Mouse (Mus musculus) neural tube, embryonic 13.5 days (tissue): ENCODE data around the gene Tspo. TPM values are rescaled to one million over a fixed set of nuclear protein-coding genes. Genes with fewer than 3 reads are reported as not detected.

Experiments
- ATAC-seq: fragments of 200-750 bp; cut with Nextera tagmentation; 2 replicates; pipeline ENCODE4 v1.8.0; 2017; ENCODE audit warnings: low read depth, mild to moderate bottlenecking, moderate TSS enrichment, moderate library complexity
- H3K27ac ChIP-seq: fragments of 300-500 bp; sonication (generic); replicated peaks from 2 replicates; pipeline ENCODE4 v1.5.1; 2015; ENCODE audit warnings: moderate library complexity, mild to moderate bottlenecking, inconsistent platforms
- H3K27me3 ChIP-seq: fragments of 300-500 bp; sonication (generic); 2 replicates; pipeline ENCODE4 v1.6.1; 2015; ENCODE audit warnings: mild to moderate bottlenecking, inconsistent platforms
- H3K36me3 ChIP-seq: fragments of 300-500 bp; sonication (generic); 2 replicates; pipeline ENCODE4 v1.6.1; 2015; ENCODE audit warnings: mild to moderate bottlenecking, inconsistent platforms
- H3K4me1 ChIP-seq: fragments of 300-500 bp; sonication (generic); replicated peaks from 2 replicates; pipeline ENCODE4 v1.6.1; 2015; ENCODE audit warnings: inconsistent platforms
- H3K4me2 ChIP-seq: fragments of 300-500 bp; sonication (generic); 2 replicates; pipeline ENCODE4 v1.6.1; 2015; ENCODE audit warnings: inconsistent platforms, mild to moderate bottlenecking, moderate library complexity
- H3K4me3 ChIP-seq: fragments of 300-500 bp; sonication (generic); 2 replicates; pipeline ENCODE4 v1.5.1; 2015; ENCODE audit warnings: mild to moderate bottlenecking, inconsistent platforms
- H3K9ac ChIP-seq: fragments of 300-500 bp; sonication (generic); 2 replicates; pipeline ENCODE4 v1.6.1; 2015; ENCODE audit warnings: moderate library complexity, mild to moderate bottlenecking, inconsistent platforms
- H3K9me3 ChIP-seq: fragments of 300-500 bp; sonication (generic); 2 replicates; pipeline ENCODE4 v1.6.1; 2016; ENCODE audit warnings: inconsistent platforms
- WGBS: fragments of 180-500 bp; shearing (Covaris S2); methylation state at CpG from one replicate; pipeline ENCODE4 v1.1.7; 2015; 5-methylcytosine and 5-hydroxymethylcytosine counted together
- polyA plus RNA-seq: library from polyadenylated mRNA; unstranded; fragments of >200 nt; fragmentation: Nextera tagmentation; extraction: Ambion mirVana; gene quantifications from 2 replicates; pipeline ENCODE4 v1.2.1, GENCODE M21; 2015

Tspo gene
- polyA plus RNA-seq, 1 experiment from 2014 or later: 13.1 TPM

GRCm38 (mm10) chr15:83529765-83530164 lies 33.6 kb upstream of the Tspo start:
- no peak overlapping the region for H3K4me3 ChIP-seq
- peaks cover 17% of the 10 kb centered on the region for H3K4me1 ChIP-seq
- H3K27ac ChIP-seq: no peak overlapping the region
- no peaks in the 10 kb centered on the region for H3K9me3 ChIP-seq
- H3K27me3 ChIP-seq: peaks cover 46% of the 10 kb centered on the region
- H3K4me2 ChIP-seq: no peak overlapping the region
- 84% methylated on average over 5 of the region's 5 CpGs for WGBS
- ATAC-seq: no peak
- no peak overlapping the region for H3K9ac ChIP-seq
- no peaks in the 10 kb centered on the region for H3K36me3 ChIP-seq

GRCm38 (mm10) chr15:83530233-83530632 lies 33.2 kb upstream of the Tspo start:
- no peak overlapping the region for H3K4me3 ChIP-seq
- H3K4me1 ChIP-seq: peaks cover 17% of the 10 kb centered on the region
- H3K9me3 ChIP-seq: no peaks in the 10 kb centered on the region
- no peak overlapping the region for H3K9ac ChIP-seq
- 77% methylated on average over 9 of the region's 9 CpGs for WGBS
- H3K27ac ChIP-seq: no peak overlapping the region
- peaks cover 42% of the 10 kb centered on the region for H3K27me3 ChIP-seq
- H3K4me2 ChIP-seq: no peak overlapping the region
- no peak for ATAC-seq
- H3K36me3 ChIP-seq: no peaks in the 10 kb centered on the region

GRCm38 (mm10) chr15:83530688-83531087 lies 32.7 kb upstream of the Tspo start:
- Histone ChIP-seq H3K4me3 (no peak overlapping the region), H3K4me1 (peaks cover 17% of the 10 kb centered on the region), H3K36me3 (no peaks in the 10 kb centered on the region), H3K27me3 (peaks cover 37% of the 10 kb centered on the region), H3K9ac (no peak overlapping the region), H3K4me2 (no peak overlapping the region), H3K27ac (no peak overlapping the region), H3K9me3 (no peaks in the 10 kb centered on the region)
- ATAC-seq: no peak
- WGBS: 79% methylated on average over 6 of the region's 6 CpGs

GRCm38 (mm10) chr15:83531961-83532469 lies 31.4 kb upstream of the Tspo start:
- no peak overlapping the region for H3K9ac ChIP-seq
- no peak overlapping the region for H3K4me2 ChIP-seq
- 70% methylated on average over 5 of the region's 5 CpGs for WGBS
- no peaks in the 10 kb centered on the region for H3K36me3 ChIP-seq
- H3K27me3 ChIP-seq: peaks cover 24% of the 10 kb centered on the region
- H3K4me3 ChIP-seq: no peak overlapping the region
- H3K4me1 ChIP-seq: peaks cover 5% of the 10 kb centered on the region
- H3K27ac ChIP-seq: no peak overlapping the region
- no peaks in the 10 kb centered on the region for H3K9me3 ChIP-seq
- ATAC-seq: no peak

- ATAC-seq: no peak
- Histone ChIP-seq H3K27me3 (peaks cover 18% of the 10 kb centered on the region), H3K36me3 (no peaks in the 10 kb centered on the region), H3K27ac (no peak overlapping the region), H3K4me1 (no peaks in the 10 kb centered on the region), H3K4me2 (no peak overlapping the region), H3K4me3 (no peak overlapping the region), H3K9ac (no peak overlapping the region), H3K9me3 (no peaks in the 10 kb centered on the region)
- WGBS: 77% methylated on average over 7 of the region's 7 CpGs
These were observed 30.8 kb upstream of the Tspo start for GRCm38 (mm10) chr15:83532606-83533005.

GRCm38 (mm10) chr15:83534960-83535889 lies 28.2 kb upstream of the Tspo start:
- Histone ChIP-seq H3K9ac (no peak overlapping the region), H3K36me3 (no peaks in the 10 kb centered on the region), H3K27me3 (no peaks in the 10 kb centered on the region), H3K27ac (no peak overlapping the region), H3K4me2 (no peak overlapping the region), H3K4me3 (no peak overlapping the region), H3K4me1 (no peaks in the 10 kb centered on the region), H3K9me3 (no peaks in the 10 kb centered on the region)
- WGBS: 80% methylated on average over 17 of the region's 17 CpGs
- ATAC-seq: no peak

GRCm38 (mm10) chr15:83535890-83536231 lies 27.5 kb upstream of the Tspo start:
- no peak overlapping the region for H3K9ac ChIP-seq
- H3K36me3 ChIP-seq: no peaks in the 10 kb centered on the region
- no peak overlapping the region for H3K27ac ChIP-seq
- H3K27me3 ChIP-seq: no peaks in the 10 kb centered on the region
- no peak for ATAC-seq
- H3K4me1 ChIP-seq: no peaks in the 10 kb centered on the region
- no peaks in the 10 kb centered on the region for H3K9me3 ChIP-seq
- H3K4me3 ChIP-seq: no peak overlapping the region
- WGBS: 81% methylated on average over 6 of the region's 6 CpGs
- no peak overlapping the region for H3K4me2 ChIP-seq

GRCm38 (mm10) chr15:83538855-83539254 lies 24.5 kb upstream of the Tspo start:
- no peaks in the 10 kb centered on the region for H3K36me3 ChIP-seq
- H3K4me2 ChIP-seq: no peak overlapping the region
- no peaks in the 10 kb centered on the region for H3K4me1 ChIP-seq
- no peak for ATAC-seq
- H3K27ac ChIP-seq: no peak overlapping the region
- H3K4me3 ChIP-seq: no peak overlapping the region
- H3K9ac ChIP-seq: no peak overlapping the region
- no peaks in the 10 kb centered on the region for H3K9me3 ChIP-seq
- no peaks in the 10 kb centered on the region for H3K27me3 ChIP-seq
- WGBS: 93% methylated on average over 2 of the region's 2 CpGs

- 0 out of 2 replicates have a peak, but pooled peaks cover 1% of the 10 kb centered on the region for H3K36me3 ChIP-seq
- WGBS: 90% methylated on average over 4 of the region's 4 CpGs
- no peaks in the 10 kb centered on the region for H3K9me3 ChIP-seq
- no peaks in the 10 kb centered on the region for H3K27me3 ChIP-seq
- H3K9ac ChIP-seq: no peak overlapping the region
- no peak for ATAC-seq
- no peaks in the 10 kb centered on the region for H3K4me1 ChIP-seq
- H3K27ac ChIP-seq: no peak overlapping the region
- no peak overlapping the region for H3K4me3 ChIP-seq
- H3K4me2 ChIP-seq: no peak overlapping the region
These were observed 23.5 kb upstream of the Tspo start for GRCm38 (mm10) chr15:83539905-83540304.

- Histone ChIP-seq H3K9ac (no peak overlapping the region), H3K9me3 (no peaks in the 10 kb centered on the region), H3K27ac (no peak overlapping the region), H3K36me3 (peaks cover 20% of the 10 kb centered on the region), H3K4me2 (no peak overlapping the region), H3K4me1 (no peaks in the 10 kb centered on the region), H3K4me3 (no peak overlapping the region), H3K27me3 (no peaks in the 10 kb centered on the region)
- WGBS: 81% methylated on average over 9 of the region's 9 CpGs
- no peak for ATAC-seq
These were observed 21.6 kb upstream of the Tspo start for GRCm38 (mm10) chr15:83541647-83542287.

GRCm38 (mm10) chr15:83546029-83546428 lies 17.4 kb upstream of the Tspo start:
- Histone ChIP-seq H3K4me1 (no peaks in the 10 kb centered on the region), H3K9ac (no peak overlapping the region), H3K4me3 (no peak overlapping the region), H3K36me3 (peaks cover 63% of the 10 kb centered on the region), H3K27me3 (no peaks in the 10 kb centered on the region), H3K27ac (no peak overlapping the region), H3K4me2 (no peak overlapping the region), H3K9me3 (no peaks in the 10 kb centered on the region)
- ATAC-seq: no peak
- WGBS: 91% methylated on average over 7 of the region's 7 CpGs

GRCm38 (mm10) chr15:83547144-83547543 lies 16.2 kb upstream of the Tspo start:
- Histone ChIP-seq H3K4me3 (no peak overlapping the region), H3K27ac (no peak overlapping the region), H3K4me1 (no peaks in the 10 kb centered on the region), H3K9ac (no peak overlapping the region), H3K4me2 (no peak overlapping the region), H3K36me3 (peaks cover 74% of the 10 kb centered on the region), H3K9me3 (no peaks in the 10 kb centered on the region), H3K27me3 (no peaks in the 10 kb centered on the region)
- no peak for ATAC-seq
- 87% methylated on average over 8 of the region's 8 CpGs for WGBS
